Mouse (Mus musculus) forebrain, embryonic 12.5 days (tissue): ENCODE data around the gene Apobec3. TPM values are rescaled to one million over a fixed set of nuclear protein-coding genes. Genes with fewer than 3 reads are reported as not detected.

Source experiments
- ATAC-seq: fragments of 200-750 bp; cut with Nextera tagmentation; 2 replicates; pipeline ENCODE4 v1.8.0; 2017; ENCODE audit warnings: moderate TSS enrichment; ENCODE audit not compliant: low FRiP score
- H3K27ac ChIP-seq: fragments of 300-500 bp; sonication (generic); 2 replicates; pipeline ENCODE4 v1.5.1; 2016; ENCODE audit warnings: mild to moderate bottlenecking
- H3K27me3 ChIP-seq: fragments of 300-500 bp; sonication (generic); 2 replicates; pipeline ENCODE4 v1.6.1; 2016; ENCODE audit warnings: mild to moderate bottlenecking
- H3K36me3 ChIP-seq: fragments of 300-500 bp; sonication (generic); replicated peaks from 2 replicates; pipeline ENCODE4 v1.6.1; 2016; ENCODE audit warnings: mild to moderate bottlenecking
- H3K4me1 ChIP-seq: fragments of 300-500 bp; sonication (generic); 2 replicates; pipeline ENCODE4 v1.6.1; 2016
- H3K4me2 ChIP-seq: fragments of 300-500 bp; sonication (generic); 2 replicates; pipeline ENCODE4 v1.6.1; 2016; ENCODE audit warnings: mild to moderate bottlenecking, moderate library complexity
- H3K4me3 ChIP-seq: fragments of 300-500 bp; sonication (generic); replicated peaks from 2 replicates; pipeline ENCODE4 v1.5.1; 2016; ENCODE audit warnings: mild to moderate bottlenecking
- H3K9ac ChIP-seq: fragments of 300-500 bp; sonication (generic); 2 replicates; pipeline ENCODE4 v1.6.1; 2016; ENCODE audit warnings: mild to moderate bottlenecking
- H3K9me3 ChIP-seq: fragments of 300-500 bp; sonication (generic); 2 replicates; pipeline ENCODE4 v1.6.1; 2016
- WGBS: fragments of 180-500 bp; shearing (Covaris S2); methylation state at CpG from one replicate; pipeline ENCODE4 v1.1.7; 2016; 5-methylcytosine and 5-hydroxymethylcytosine counted together
- polyA plus RNA-seq: library from polyadenylated mRNA; unstranded; fragments of >200 nt; fragmentation: Nextera tagmentation; extraction: Ambion mirVana; gene quantifications from 2 replicates; pipeline ENCODE4 v1.2.1, GENCODE M21; 2016

Apobec3 gene
- polyA plus RNA-seq, 1 experiment from 2014 or later = 7.4 TPM

DNA sequence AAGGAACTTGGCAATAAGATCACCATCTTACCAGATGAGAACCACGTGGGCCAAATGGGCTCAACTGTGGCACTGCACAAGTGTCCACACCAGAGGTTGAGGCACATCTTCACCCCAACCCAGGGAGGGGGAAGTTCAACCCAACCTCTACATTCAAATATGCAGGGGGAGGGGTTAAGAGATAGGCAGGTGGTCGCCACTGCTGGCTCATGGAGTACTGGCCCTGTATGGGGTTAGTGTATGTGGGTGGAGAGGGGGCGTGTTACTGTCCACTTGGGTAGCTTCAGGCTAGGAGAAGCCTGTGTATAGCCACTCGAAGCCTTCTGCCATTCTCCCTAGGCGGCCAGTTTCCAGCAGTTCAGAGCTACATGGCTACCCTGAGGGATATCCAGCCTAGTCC lies 24.7 kb downstream of the Apobec3 start:
- H3K4me2 ChIP-seq = no peak overlapping the region
- H3K4me1 ChIP-seq = no peaks in the 10 kb centered on the region
- H3K9ac ChIP-seq = no peak overlapping the region
- H3K4me3 ChIP-seq = no peak overlapping the region
- 79% methylated on average over 5 of the region's 5 CpGs for WGBS
- ATAC-seq = no peak
- H3K27me3 ChIP-seq = no peaks in the 10 kb centered on the region
- no peaks in the 10 kb centered on the region for H3K9me3 ChIP-seq
- H3K27ac ChIP-seq = no peak overlapping the region
- peaks cover 5% of the 10 kb centered on the region; the same call in 1 of the 2 replicates for H3K36me3 ChIP-seq

DNA sequence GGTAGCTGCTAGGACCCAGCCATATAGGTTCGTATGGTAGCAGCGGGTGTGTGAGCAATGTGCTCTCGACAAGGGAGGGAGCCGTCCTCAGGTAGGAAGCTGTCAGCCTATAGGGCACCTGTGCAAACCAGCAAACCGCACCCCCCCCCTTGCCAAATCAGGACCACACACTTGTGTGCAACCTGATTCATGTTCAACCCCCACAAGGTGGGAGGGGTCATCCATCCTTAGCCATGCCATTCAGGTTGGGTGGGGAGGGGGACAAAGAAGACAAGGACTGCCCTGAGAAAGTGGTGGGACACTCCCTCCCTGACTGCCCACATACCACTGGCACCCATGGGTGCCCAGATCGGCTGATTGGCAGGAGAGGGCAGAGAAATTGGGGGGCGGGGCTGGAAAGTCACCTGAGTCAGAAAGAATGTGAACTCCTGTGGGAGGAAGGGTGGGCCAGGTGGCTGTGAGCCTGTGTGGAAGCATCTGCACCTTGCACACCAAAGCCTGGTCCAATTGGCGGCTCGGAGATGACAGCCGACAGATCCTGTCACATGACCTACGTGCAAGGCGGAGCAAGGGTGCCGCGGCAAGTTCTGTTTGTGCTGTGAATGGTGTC lies 25.8 kb downstream of the Apobec3 start:
- no peak overlapping the region for H3K9ac ChIP-seq
- peaks cover 9% of the 10 kb centered on the region; the same call in 1 of the 2 replicates for H3K36me3 ChIP-seq
- H3K4me2 ChIP-seq = no peak overlapping the region
- no peak overlapping the region for H3K27ac ChIP-seq
- H3K9me3 ChIP-seq = no peaks in the 10 kb centered on the region
- no peaks in the 10 kb centered on the region for H3K4me1 ChIP-seq
- 95% methylated on average over 14 of the region's 14 CpGs for WGBS
- no peak overlapping the region for H3K4me3 ChIP-seq
- ATAC-seq = no peak
- H3K27me3 ChIP-seq = no peaks in the 10 kb centered on the region

DNA sequence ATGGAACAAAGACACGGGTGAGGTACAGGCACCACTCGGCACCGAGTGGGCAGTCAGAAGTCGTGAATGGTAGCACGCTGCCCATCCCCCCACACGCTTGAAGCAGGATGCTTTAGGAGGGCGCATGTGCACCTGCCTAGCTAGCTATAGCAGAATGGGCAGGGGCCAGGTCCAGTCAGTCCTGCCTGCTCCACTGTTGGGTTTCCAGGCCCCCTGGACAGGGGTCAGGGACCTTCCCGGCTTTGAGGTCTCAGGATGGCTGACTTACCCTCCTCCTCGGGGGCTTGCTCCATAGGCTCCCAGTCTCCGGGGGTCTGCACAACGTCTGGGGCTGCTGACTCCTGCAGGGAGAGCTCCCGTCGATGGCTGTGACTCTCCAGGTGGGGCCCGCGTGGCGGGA lies 27.0 kb downstream of the Apobec3 start:
- Histone ChIP-seq H3K27me3 (no peaks in the 10 kb centered on the region), H3K27ac (no peak overlapping the region), H3K36me3 (peaks cover 9% of the 10 kb centered on the region; the same call in 1 of the 2 replicates), H3K4me3 (no peak overlapping the region), H3K4me1 (no peaks in the 10 kb centered on the region), H3K9me3 (no peaks in the 10 kb centered on the region), H3K4me2 (no peak overlapping the region), H3K9ac (no peak overlapping the region)
- ATAC-seq = no peak
- 92% methylated on average over 16 of the region's 16 CpGs for WGBS

DNA sequence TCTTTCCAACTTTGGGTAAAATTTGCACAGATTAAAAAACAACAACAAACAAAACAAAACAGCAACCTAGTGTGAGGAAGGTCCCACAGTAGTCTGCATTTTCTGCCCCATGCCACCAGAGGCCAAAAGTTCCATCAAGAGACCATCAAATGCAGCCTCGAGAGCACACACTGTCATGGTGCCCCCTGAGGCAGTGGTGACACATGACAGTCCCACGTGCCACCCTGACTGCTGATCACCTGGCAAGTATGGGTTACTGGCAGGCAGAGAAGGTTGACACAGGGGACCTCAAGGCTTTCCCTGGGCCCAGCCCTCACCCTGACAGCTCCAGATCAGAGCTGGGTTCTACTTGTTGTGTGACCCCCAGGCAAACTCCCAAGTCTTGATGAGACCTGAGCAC lies 28.3 kb downstream of the Apobec3 start:
- H3K9ac ChIP-seq = no peak overlapping the region
- H3K27ac ChIP-seq = no peak overlapping the region
- H3K36me3 ChIP-seq = peaks cover 9% of the 10 kb centered on the region; the same call in 1 of the 2 replicates
- H3K9me3 ChIP-seq = no peaks in the 10 kb centered on the region
- WGBS = 57% methylated on average over 2 of the region's 2 CpGs
- no peak overlapping the region for H3K4me2 ChIP-seq
- ATAC-seq = no peak
- H3K27me3 ChIP-seq = no peaks in the 10 kb centered on the region
- H3K4me3 ChIP-seq = no peak overlapping the region
- H3K4me1 ChIP-seq = no peaks in the 10 kb centered on the region

DNA sequence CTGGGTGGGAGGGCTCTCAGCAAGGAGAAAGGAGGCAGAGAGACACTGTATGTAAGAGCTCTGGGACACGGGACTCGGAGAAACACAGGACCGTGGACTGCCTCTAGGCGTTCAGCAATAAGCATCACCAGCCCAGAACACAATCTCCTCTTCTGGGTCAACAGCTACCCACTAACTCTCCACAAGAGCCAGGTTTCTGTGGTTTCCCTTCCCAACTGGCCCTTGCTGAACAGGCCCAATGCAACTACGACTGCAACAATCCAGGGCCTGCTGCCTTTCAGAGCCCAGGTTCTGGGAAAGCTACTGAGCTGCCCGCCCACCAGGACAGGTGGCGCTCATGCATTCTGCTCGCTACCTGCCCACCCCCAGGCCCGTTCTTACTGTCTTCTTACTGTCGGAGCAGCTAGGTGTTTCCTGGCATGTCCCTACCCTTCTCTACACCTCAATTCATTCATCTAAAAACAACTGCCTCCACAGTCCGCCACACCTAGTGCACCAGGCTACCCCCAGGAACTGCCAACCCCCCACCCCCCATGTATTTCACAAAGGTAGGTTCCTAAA lies 35.5 kb downstream of the Apobec3 start:
- H3K9ac ChIP-seq = peak overlapping the region; percentile 63
- peaks cover 20% of the 10 kb centered on the region for H3K4me1 ChIP-seq
- H3K36me3 ChIP-seq = 0 out of 2 replicates have a peak, but pooled peaks cover 2% of the 10 kb centered on the region
- no peaks in the 10 kb centered on the region for H3K9me3 ChIP-seq
- H3K4me2 ChIP-seq = peak overlapping the region; percentile 80
- no peak for ATAC-seq
- WGBS = 82% methylated on average over 11 of the region's 11 CpGs
- peak overlapping the region; percentile 59 for H3K4me3 ChIP-seq
- H3K27me3 ChIP-seq = peaks cover 22% of the 10 kb centered on the region
- peak overlapping the region; percentile 21; the same call in 1 of the 2 replicates for H3K27ac ChIP-seq

DNA sequence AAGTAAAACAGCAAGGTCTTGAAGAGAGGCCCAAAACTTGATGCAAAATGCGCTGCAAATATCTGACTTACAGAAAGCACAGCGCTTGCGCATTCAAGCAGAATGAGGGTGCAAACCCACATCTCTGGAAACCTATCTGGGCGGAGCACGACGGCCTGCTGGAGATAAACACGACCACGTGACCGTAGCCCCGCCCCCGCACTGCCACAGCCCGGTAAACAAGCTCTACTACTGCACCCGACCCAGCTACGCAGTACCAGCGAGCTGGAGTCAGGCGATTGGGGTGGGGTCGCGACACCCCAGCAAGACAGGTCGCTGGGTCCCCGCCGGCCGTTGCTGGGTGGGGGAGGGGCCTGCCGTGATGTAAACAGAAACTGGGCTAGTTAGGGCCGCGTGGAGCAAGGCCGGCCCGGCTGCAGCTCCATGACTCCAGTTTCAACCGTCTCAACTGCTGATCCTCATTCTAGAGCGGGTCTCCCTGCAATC lies 36.2 kb downstream of the Apobec3 start:
- peaks cover 27% of the 10 kb centered on the region for H3K4me1 ChIP-seq
- H3K27ac ChIP-seq = peak overlapping the region; percentile 21; the same call in 1 of the 2 replicates
- WGBS = under 1% methylated on average over 29 of the region's 29 CpGs
- peak; percentile 86 for ATAC-seq
- peaks cover 24% of the 10 kb centered on the region for H3K27me3 ChIP-seq
- H3K4me3 ChIP-seq = peak overlapping the region; percentile 59
- peak overlapping the region; percentile 63 for H3K9ac ChIP-seq
- H3K36me3 ChIP-seq = no peaks in the 10 kb centered on the region
- peak overlapping the region; percentile 80 for H3K4me2 ChIP-seq
- H3K9me3 ChIP-seq = no peaks in the 10 kb centered on the region

DNA sequence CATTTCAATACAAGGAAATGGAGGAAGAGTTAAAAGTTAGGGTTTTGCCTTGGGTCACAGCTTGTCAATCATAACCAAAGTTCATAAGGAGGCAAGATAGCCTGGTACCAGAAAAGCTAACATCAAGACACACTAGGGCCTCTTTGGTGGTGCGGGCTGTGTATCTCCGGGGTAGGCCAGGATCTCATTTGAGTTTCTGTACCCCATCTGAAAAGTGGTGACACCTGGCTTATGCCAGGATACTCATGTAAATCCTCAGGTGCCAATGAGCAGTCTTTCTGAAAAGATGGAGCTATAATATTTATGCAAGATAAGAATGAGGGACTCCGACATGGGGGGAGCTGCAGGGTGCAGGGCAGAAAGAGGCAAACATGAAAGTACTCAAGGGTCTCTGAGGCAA lies 36.9 kb downstream of the Apobec3 start:
- no peak for ATAC-seq
- no peak overlapping the region for H3K27ac ChIP-seq
- H3K36me3 ChIP-seq = no peaks in the 10 kb centered on the region
- H3K9ac ChIP-seq = peak overlapping the region; percentile 63; the same call in 1 of the 2 replicates
- peaks cover 31% of the 10 kb centered on the region for H3K27me3 ChIP-seq
- peak overlapping the region; percentile 80 for H3K4me2 ChIP-seq
- no peak overlapping the region; the same call in 1 of the 2 replicates for H3K4me3 ChIP-seq
- H3K4me1 ChIP-seq = peaks cover 32% of the 10 kb centered on the region
- H3K9me3 ChIP-seq = no peaks in the 10 kb centered on the region
- whole genome bisulfite sequencing = 90% methylated on average over 3 of the region's 3 CpGs

DNA sequence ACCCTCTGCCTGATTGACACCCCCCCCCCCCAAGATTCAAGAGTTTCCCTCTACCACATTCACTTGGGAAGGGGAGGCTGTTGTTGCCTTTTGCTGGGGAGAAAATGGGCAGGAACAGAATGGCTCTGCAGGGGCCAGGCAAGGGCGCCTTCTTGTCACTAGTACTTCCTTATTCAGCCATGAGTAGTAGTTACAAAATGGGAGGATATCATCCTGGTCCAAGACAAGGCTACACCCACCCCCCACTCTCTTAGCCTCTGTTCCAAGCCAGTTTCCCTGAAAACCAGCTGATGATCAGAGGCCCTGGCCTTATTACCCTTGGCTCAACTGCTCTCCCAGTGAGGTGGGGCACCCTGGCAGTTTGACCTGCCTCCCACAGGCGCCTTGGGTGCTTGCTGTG lies 37.3 kb downstream of the Apobec3 start:
- no peaks in the 10 kb centered on the region for H3K36me3 ChIP-seq

DNA sequence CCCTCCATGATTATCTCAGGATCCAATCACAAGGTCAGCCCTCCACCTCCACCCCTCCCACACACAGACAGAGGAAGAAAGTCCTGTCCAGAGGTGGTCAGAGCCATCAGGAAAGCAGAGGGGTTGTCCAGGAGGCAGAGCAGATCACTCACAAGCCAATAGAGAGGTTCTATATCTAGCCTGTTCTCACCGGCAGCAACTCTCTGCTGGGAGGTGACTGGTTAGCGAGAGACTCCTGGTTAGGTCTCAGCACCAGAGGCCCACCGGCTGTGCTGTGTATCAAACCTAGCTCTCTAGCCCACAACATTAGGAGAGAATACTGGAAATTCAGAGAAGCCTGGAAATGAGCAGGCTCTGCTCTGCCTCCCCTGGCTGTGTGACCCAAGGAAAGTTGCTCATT lies 38.3 kb downstream of the Apobec3 start:
- no peaks in the 10 kb centered on the region for H3K9me3 ChIP-seq
- no peak overlapping the region for H3K4me3 ChIP-seq
- ATAC-seq = no peak
- no peak overlapping the region for H3K27ac ChIP-seq
- H3K9ac ChIP-seq = no peak overlapping the region
- no peak overlapping the region for H3K4me2 ChIP-seq
- H3K4me1 ChIP-seq = peaks cover 46% of the 10 kb centered on the region
- peaks cover 37% of the 10 kb centered on the region for H3K27me3 ChIP-seq
- WGBS = 84% methylated on average over 3 of the region's 3 CpGs
- no peaks in the 10 kb centered on the region for H3K36me3 ChIP-seq

More for the DNA sequence above, 37.3 kb downstream of the Apobec3 start:
- Histone ChIP-seq H3K4me3 (no peak overlapping the region), H3K4me2 (no peak overlapping the region), H3K27ac (no peak overlapping the region), H3K9ac (no peak overlapping the region), H3K9me3 (no peaks in the 10 kb centered on the region), H3K4me1 (peaks cover 36% of the 10 kb centered on the region), H3K27me3 (peaks cover 35% of the 10 kb centered on the region)
- no peak for ATAC-seq
- WGBS = 84% methylated on average over 2 of the region's 2 CpGs

DNA sequence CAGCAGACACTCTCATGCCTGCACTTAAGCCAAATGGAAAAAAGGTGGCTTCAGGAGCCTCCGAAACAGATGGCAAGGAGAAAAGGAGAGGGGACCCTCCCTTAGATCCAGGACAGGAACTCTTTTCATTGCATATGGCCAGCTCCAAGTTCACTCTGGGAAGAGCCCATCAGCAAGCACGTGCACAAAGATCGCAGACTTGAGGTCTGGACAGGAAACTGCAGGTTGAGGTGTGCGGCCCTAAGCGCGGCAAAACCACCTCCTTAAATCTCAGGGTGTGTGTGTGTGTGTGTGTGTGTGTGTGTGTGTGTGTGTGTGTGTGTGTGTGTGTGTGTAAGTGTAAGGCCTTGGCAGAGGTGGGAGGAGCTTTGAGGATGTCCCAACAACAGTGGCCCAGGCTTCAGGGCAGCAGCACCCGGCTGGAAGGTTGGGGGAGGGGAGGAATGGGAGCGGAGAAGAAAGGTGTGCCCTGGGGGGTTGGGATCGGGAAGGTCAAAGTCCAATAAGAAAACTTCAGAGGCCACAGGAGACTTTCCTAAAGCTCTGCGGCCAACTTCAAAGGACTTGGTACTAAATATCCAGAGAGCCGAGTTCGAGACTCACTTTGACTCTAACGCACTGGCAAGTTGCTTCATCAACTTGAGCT lies 40.2 kb downstream of the Apobec3 start:
- ATAC-seq = no peak
- Histone ChIP-seq H3K4me3 (peak overlapping the region; percentile 68), H3K4me1 (peaks cover 53% of the 10 kb centered on the region)

DNA sequence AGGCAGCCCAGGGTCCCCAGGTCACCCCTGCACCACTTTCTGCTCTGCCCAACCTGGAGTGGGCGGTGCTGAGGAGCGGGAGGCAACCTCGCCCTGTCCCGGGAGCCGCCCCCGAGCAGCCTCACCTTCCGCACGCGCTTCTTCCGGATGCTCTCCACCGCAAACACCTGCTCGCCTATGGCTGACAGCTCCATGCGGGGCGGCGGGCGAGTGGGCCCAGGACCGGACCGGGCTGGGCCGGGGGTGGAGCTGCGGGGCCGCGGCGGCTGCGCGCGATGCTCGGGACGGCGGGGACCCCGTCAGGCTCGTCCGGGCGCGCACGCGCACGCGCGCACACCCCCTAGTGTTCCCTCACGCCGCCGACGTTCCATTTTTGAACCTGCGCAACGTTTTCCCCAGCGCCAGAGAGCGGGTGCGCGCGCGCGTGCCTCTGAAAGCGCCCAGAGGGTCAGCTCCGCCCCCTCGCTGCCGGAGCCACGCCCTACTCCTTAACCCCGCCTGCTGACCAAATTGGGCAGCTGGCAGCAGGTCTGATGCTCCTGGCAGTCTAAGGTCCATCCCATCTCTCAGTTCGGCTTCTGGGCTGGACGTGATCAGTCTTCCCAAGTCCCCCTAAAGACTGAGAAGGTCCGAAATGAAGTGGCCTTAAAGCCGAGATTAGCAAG lies 41.0 kb downstream of the Apobec3 start:
- H3K27me3 ChIP-seq = peaks cover 39% of the 10 kb centered on the region
- peak overlapping the region; percentile 86 for H3K4me2 ChIP-seq
- no peak overlapping the region for H3K27ac ChIP-seq
- no peaks in the 10 kb centered on the region for H3K36me3 ChIP-seq
- peaks cover 48% of the 10 kb centered on the region for H3K4me1 ChIP-seq
- WGBS = under 1% methylated on average over 60 of the region's 62 CpGs
- peak; percentile 65 for ATAC-seq
- H3K4me3 ChIP-seq = peak overlapping the region; percentile 68
- no peaks in the 10 kb centered on the region for H3K9me3 ChIP-seq
- H3K9ac ChIP-seq = peak overlapping the region; percentile 68

More for the DNA sequence above, 40.2 kb downstream of the Apobec3 start:
- Histone ChIP-seq H3K27me3 (peaks cover 39% of the 10 kb centered on the region), H3K36me3 (no peaks in the 10 kb centered on the region), H3K27ac (no peak overlapping the region), H3K4me2 (peak overlapping the region; percentile 86), H3K9ac (no peak overlapping the region), H3K9me3 (no peaks in the 10 kb centered on the region)
- WGBS = 17% methylated on average over 13 of the region's 13 CpGs
